Mouse (Mus musculus) MEL (cell line): ENCODE measurements around the gene Slc1a4. TPM values are rescaled to one million over a fixed set of nuclear protein-coding genes. Genes with fewer than 3 reads are reported as not detected.

Experiments
- DNase-seq: peaks from one replicate; pipeline ENCODE4 v3.0.0; 2011; ENCODE audit warnings: low read depth, low spot score
- H3K27ac ChIP-seq: 2 replicates; pipeline ENCODE4 v1.5.1; 2012; ENCODE audit warnings: low read depth, mild to moderate bottlenecking, control low read depth, low read length, moderate library complexity; ENCODE audit not compliant: control insufficient read depth
- H3K27me3 ChIP-seq, 2 experiments: fragments of 150-350 bp in 1 of 2; sonication (generic) in 1 of 2; 2 replicates each; pipeline ENCODE4 v1.6.1; 2012; ENCODE audit warnings: low read length in 2 of 2, mild to moderate bottlenecking in 2 of 2, improper control_type of control experiment in 1 of 2, moderate library complexity in 1 of 2; ENCODE audit not compliant: insufficient read depth in 2 of 2, control insufficient read depth in 1 of 2
- H3K36me3 ChIP-seq, 2 experiments: 2 replicates each; pipeline ENCODE4 v1.6.1; 2012 to 2014; ENCODE audit warnings: low read length in 2 of 2, improper control_type of control experiment in 1 of 2, inconsistent platforms in 1 of 2, mild to moderate bottlenecking in 1 of 2; ENCODE audit not compliant: insufficient read depth in 2 of 2, control insufficient read depth in 1 of 2
- H3K4me1 ChIP-seq, 2 experiments: fragments of 150-350 bp in 1 of 2; sonication (generic) in 1 of 2; 2 replicates each; pipeline ENCODE4 v1.6.1; 2012; ENCODE audit warnings: low read length in 2 of 2, improper control_type of control experiment in 1 of 2, mild to moderate bottlenecking in 1 of 2; ENCODE audit not compliant: insufficient read depth in 2 of 2, control insufficient read depth in 1 of 2
- H3K4me3 ChIP-seq, 2 experiments: fragments of 150-350 bp in 1 of 2; sonication (generic) in 1 of 2; 2 replicates each; pipeline ENCODE4 v1.5.1; 2012; ENCODE audit warnings: low read depth in 2 of 2, low read length in 2 of 2, mild to moderate bottlenecking in 2 of 2, moderate library complexity in 2 of 2, control low read depth in 1 of 2, improper control_type of control experiment in 1 of 2; ENCODE audit not compliant: control insufficient read depth in 1 of 2, insufficient read depth in 1 of 2
- H3K79me2 ChIP-seq: 2 replicates; pipeline ENCODE4 v1.6.1; 2012; ENCODE audit warnings: mild to moderate bottlenecking, low read length, moderate library complexity; ENCODE audit not compliant: control insufficient read depth, poor library complexity, insufficient read depth
- H3K9ac ChIP-seq: 2 replicates; pipeline ENCODE4 v1.6.1; 2012; ENCODE audit warnings: low read depth, mild to moderate bottlenecking, control low read depth, low read length, moderate library complexity; ENCODE audit not compliant: control insufficient read depth, poor library complexity, severe bottlenecking
- H3K9me3 ChIP-seq: fragments of 150-350 bp; sonication (generic); replicated peaks from 2 replicates; pipeline ENCODE4 v1.6.1; 2012; ENCODE audit warnings: mild to moderate bottlenecking, low read length, improper control_type of control experiment, moderate library complexity; ENCODE audit not compliant: insufficient read depth
- BHLHE40 ChIP-seq: IDR thresholded peaks from 2 replicates; pipeline ENCODE4 v1.6.1; 2012; ENCODE audit warnings: low read depth, mild to moderate bottlenecking, inconsistent platforms, low read length, improper control_type of control experiment, borderline replicate concordance
- CHD2 ChIP-seq: IDR thresholded peaks from 2 replicates; pipeline ENCODE4 v1.6.1; 2011; ENCODE audit warnings: low read length, improper control_type of control experiment
- ELF1 ChIP-seq: IDR thresholded peaks from 2 replicates; pipeline ENCODE4 v1.6.1; 2014; ENCODE audit warnings: low read depth, mild to moderate bottlenecking, inconsistent platforms, low read length, improper control_type of control experiment, moderate library complexity
- ETS1 ChIP-seq: IDR thresholded peaks from 2 replicates; pipeline ENCODE4 v1.6.1; 2012; ENCODE audit warnings: low read depth, mild to moderate bottlenecking, inconsistent platforms, low read length, improper control_type of control experiment, moderate library complexity
- MAFK ChIP-seq: IDR thresholded peaks from 2 replicates; pipeline ENCODE4 v1.6.1; 2011; ENCODE audit warnings: low read depth, mild to moderate bottlenecking, low read length, improper control_type of control experiment, borderline replicate concordance
- MYB ChIP-seq: IDR thresholded peaks from 2 replicates; pipeline ENCODE4 v1.6.1; 2011; ENCODE audit warnings: mild to moderate bottlenecking, low read depth, low read length, improper control_type of control experiment
- MYC ChIP-seq: IDR thresholded peaks from 2 replicates; pipeline ENCODE4 v1.6.1; 2011; ENCODE audit warnings: low read depth, mild to moderate bottlenecking, low read length, improper control_type of control experiment, moderate library complexity
- POLR2AphosphoS2 ChIP-seq: IDR thresholded peaks from 2 replicates; pipeline ENCODE4 v1.6.1; 2011; ENCODE audit warnings: low read length, improper control_type of control experiment
- RCOR1 ChIP-seq: IDR thresholded peaks from 2 replicates; pipeline ENCODE4 v1.6.1; 2012; ENCODE audit warnings: low read depth, mild to moderate bottlenecking, inconsistent platforms, low read length, improper control_type of control experiment
- polyA plus RNA-seq, 2 experiments: library from polyadenylated mRNA; stranded (reverse) in 1 of 2; unstranded in 1 of 2; fragments of >175 nt in 1 of 2; fragments of >200 nt in 1 of 2; gene quantifications; 2 replicates each; pipeline versions ENCODE4 v1.2.1 to v1.2.4; 2012; ENCODE audit warnings: low replicate concordance in 2 of 2, low read depth in 1 of 2; ENCODE audit not compliant: insufficient read length in 2 of 2, insufficient read depth in 1 of 2, missing spikeins in 1 of 2
- total RNA-seq: library from RNA; depleted of rRNA; stranded (reverse); fragments of 300-350 nt; gene quantifications from 2 replicates; pipeline ENCODE4 v1.2.3, GENCODE M21; 2012

The Slc1a4 gene
- total and polyA plus RNA-seq, 3 experiments = 21.7 to 32.3 TPM; not detected in 1

DNA sequence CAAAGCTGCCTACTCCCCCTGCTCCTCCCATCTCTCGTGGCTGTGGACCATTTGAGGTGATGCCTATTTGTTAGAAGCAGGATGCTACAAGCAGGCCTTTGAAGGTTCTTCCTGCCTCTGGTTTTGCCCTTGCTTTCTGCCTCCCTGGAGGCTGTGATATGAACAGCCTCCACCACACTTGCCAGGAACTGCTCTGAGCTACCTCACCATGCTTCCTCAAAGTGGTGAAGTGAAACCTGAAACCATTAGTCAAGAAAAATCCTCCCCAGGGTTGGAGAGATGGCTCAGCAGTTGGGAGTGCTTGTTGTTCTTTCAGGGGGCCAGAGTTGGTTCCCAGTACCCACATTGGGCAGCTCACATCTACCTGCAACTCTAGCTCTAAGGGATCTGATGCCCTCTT, 9.1 kb upstream of the Slc1a4 start:
- Histone ChIP-seq H3K9me3 (no peaks in the 10 kb centered on the region), H3K9ac (no peak overlapping the region), H3K36me3 (no peaks in the 10 kb centered on the region), H3K4me1 (no peaks in the 10 kb centered on the region), H3K27me3 (no peaks in the 10 kb centered on the region), H3K79me2 (no peaks in the 10 kb centered on the region), H3K27ac (no peak overlapping the region), H3K4me3 (no peak overlapping the region)
- no peak for TF ChIP-seq MYC
- TF ChIP-seq CHD2 = no peak
- peak; percentile 25 for DNase-seq

DNA sequence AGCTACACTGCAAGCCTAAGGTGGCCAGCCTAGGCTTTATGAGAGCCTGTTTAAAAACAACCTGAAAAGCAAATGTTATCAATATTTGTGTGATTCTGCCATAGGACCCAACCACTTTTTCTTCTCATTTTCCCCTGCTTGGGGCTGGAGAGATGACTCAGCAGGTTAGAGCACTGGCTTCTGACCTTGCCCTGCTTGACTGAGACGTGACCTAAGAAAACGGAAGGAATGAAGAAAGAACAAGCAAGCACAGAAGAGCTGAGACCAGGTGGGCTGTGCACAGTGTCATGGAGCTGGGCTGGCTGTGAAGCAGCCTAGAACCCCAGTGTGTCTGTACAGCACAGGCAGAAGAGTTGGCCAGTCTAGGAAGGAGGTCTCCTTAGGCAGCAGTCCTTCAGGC, 6.2 kb upstream of the Slc1a4 start:
- no peak overlapping the region for H3K4me3 ChIP-seq

DNA sequence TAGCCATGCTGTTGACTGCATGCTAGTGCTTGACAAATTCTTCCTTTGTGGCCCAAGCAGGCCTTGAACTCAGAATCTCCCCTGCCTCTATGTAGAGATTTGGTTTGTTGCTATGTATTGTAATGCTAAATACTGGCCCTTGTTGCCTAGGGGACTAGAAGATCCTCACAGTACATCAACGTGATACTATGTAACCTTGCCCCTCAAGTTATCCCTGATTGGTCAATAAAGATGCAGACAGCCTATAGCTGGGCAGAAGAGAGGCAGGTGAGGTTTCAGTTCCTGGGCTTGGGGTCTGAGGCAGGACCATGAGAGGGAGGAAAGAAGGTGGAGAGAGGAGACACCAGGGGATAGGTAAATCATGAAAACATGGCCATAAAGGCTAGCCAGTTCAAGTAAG, 1.8 kb upstream of the Slc1a4 start:
- H3K9me3 ChIP-seq = no peaks in the 10 kb centered on the region
- no peak overlapping the region for H3K9ac ChIP-seq
- DNase-seq = no peak
- H3K4me3 ChIP-seq = no peak overlapping the region
- no peak overlapping the region for H3K27ac ChIP-seq
- no peaks in the 10 kb centered on the region for H3K27me3 ChIP-seq
- peaks cover 3 to 15% of the 10 kb centered on the region in 2 experiments; a peak in 3 of 4 replicates for H3K4me1 ChIP-seq
- TF ChIP-seq MAFK = no peak
- TF ChIP-seq MYB = no peak
- H3K79me2 ChIP-seq = peaks cover 29% of the 10 kb centered on the region
- H3K36me3 ChIP-seq = peaks cover 0 to 15% of the 10 kb centered on the region in 2 experiments; a peak in 2 of 4 replicates

More for the DNA sequence above, 6.2 kb upstream of the Slc1a4 start:
- H3K79me2 ChIP-seq = no peaks in the 10 kb centered on the region
- TF ChIP-seq MYC = no peak
- no peak for TF ChIP-seq ELF1
- TF ChIP-seq CHD2 = no peak
- TF ChIP-seq POLR2AphosphoS2 = no peak
- TF ChIP-seq BHLHE40 = no peak
- TF ChIP-seq ETS1 = no peak
- TF ChIP-seq RCOR1 = no peak
- no peak for TF ChIP-seq MAFK
- peaks cover 0 to 3% of the 10 kb centered on the region in 2 experiments; a peak in 2 of 4 replicates for H3K4me1 ChIP-seq
- DNase-seq = no peak
- no peaks in the 10 kb centered on the region for H3K27me3 ChIP-seq
- H3K9me3 ChIP-seq = no peaks in the 10 kb centered on the region
- H3K27ac ChIP-seq = no peak overlapping the region
- no peak overlapping the region for H3K9ac ChIP-seq
- H3K36me3 ChIP-seq = peaks cover 0 to 2% of the 10 kb centered on the region in 2 experiments; a peak in 1 of 4 replicates
